Mouse (Mus musculus): Measurements from ENCODE around the gene Nlrc3. TPM values are rescaled to one million over a fixed set of nuclear protein-coding genes. Genes with fewer than 3 reads are reported as not detected.

The Nlrc3 gene
- polyA plus RNA-seq (2015; fragmentation: Nextera tagmentation; extraction: Ambion mirVana) = 1.1 and 1.3 TPM in 2 replicates

DNA sequence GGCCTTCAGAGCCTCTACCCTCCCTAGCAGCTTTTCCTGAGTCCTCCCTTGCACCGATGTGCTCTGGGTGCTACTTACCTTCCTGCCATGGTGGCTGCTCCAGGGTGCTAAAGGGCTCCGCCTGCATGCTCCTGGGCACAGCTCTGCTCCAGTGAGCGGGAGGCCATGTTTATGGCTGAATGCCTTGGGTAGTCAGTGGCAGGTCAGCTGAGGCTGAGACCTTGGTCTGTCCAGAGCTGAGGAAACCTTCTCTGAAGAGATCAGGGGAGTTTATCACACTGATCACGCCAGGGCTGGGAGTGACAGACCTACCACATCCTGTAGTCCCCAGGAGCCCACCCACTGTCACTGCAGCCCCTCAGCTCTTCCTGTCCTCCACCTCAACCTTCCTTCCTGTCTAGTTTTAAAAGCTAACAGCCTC is at the start of gene Nlrc3:
Gene Nlrc3 (minus strand): TSS at position 382 of the 421 bp plus-strand sequence.

GRCm38 (mm10) chr16:4003489-4004398 is 27.3 kb upstream of the Nlrc3 start, which contains the start of gene Slx4:
Slx4 (minus strand) TSS chr16:4003770.

DNA sequence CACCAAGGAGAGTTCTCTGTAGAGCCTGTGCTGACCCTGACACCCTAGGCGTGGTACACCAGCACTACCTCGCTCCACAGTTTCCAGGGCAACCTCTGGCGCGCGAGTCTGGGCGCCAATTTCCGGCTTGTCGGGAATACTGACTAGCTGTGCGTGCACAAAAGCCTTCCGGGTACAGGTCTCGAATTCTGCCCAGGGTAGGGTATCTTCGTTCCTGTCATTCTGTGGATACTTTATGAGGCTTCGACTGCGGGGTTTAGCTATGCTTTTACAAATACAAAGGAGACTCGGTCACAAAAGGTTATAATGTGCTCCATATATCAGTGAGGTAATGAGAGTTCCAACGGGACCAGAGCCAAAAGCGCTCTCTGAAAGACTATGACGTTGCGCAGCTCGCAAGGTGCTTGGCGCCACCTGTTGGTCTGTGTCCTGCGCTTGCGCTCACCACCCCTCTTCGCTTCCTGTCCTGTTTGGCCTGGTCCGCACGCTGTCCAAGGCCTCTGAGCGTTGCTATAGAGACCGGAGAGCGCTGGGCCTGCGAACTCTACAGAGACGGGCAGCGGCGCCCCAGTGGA is 67.8 kb downstream of the Nlrc3 start, which contains the start of the genes 1700037C18Rik and Cluap1:
Gene 1700037C18Rik (minus strand): TSS at position 153 of the 575 bp plus-strand sequence.
Gene Cluap1 (plus strand): TSS at position 265 of the 575 bp plus-strand sequence.

Small RNA genes lying within 50 kb of the gene (microRNA-seq; reads per million reads assigned to microRNA genes)
- gene Gm23493 = 0 reads per million in 2 experiments

Other genes with a start within 250 kb of the Nlrc3 start
- 17.8 and 18.7 TPM in 2 replicates for gene Zfp263, start 232.5 kb downstream of the Nlrc3 start, polyA plus RNA-seq (2015; fragmentation: Nextera tagmentation; extraction: Ambion mirVana)
- gene Olfr15, start 145.8 kb downstream of the Nlrc3 start, polyA plus RNA-seq (2015; fragmentation: Nextera tagmentation; extraction: Ambion mirVana) = not detected in 2 replicates
- 0.96 and 1.1 TPM in 2 replicates for gene Zfp174, start 129.4 kb downstream of the Nlrc3 start, polyA plus RNA-seq (2015; fragmentation: Nextera tagmentation; extraction: Ambion mirVana)
- 19.8 and 24.8 TPM in 2 replicates for gene Naa60, start 104.3 kb downstream of the Nlrc3 start, polyA plus RNA-seq (2015; fragmentation: Nextera tagmentation; extraction: Ambion mirVana)
- 3.2 and 3.9 TPM in 2 replicates for gene Zfp597, start 92.1 kb downstream of the Nlrc3 start, polyA plus RNA-seq (2015; fragmentation: Nextera tagmentation; extraction: Ambion mirVana)
- 0.69 and 1.2 TPM in 2 replicates for gene Gm20695, start 92.0 kb downstream of the Nlrc3 start, polyA plus RNA-seq (2015; fragmentation: Nextera tagmentation; extraction: Ambion mirVana)
- gene 1700037C18Rik, start 67.9 kb downstream of the Nlrc3 start, polyA plus RNA-seq (2015; fragmentation: Nextera tagmentation; extraction: Ambion mirVana) = 6.0 and 6.8 TPM in 2 replicates
- 12.0 and 12.9 TPM in 2 replicates for gene Cluap1, start 67.8 kb downstream of the Nlrc3 start, polyA plus RNA-seq (2015; fragmentation: Nextera tagmentation; extraction: Ambion mirVana)
- 3.8 and 5.2 TPM in 2 replicates for gene Slx4, start 27.1 kb upstream of the Nlrc3 start, polyA plus RNA-seq (2015; fragmentation: Nextera tagmentation; extraction: Ambion mirVana)
- gene Dnase1, start 60.3 kb upstream of the Nlrc3 start, polyA plus RNA-seq (2015; fragmentation: Nextera tagmentation; extraction: Ambion mirVana) = 0.69 and 1.3 TPM in 2 replicates
- 76.4 and 84.2 TPM in 2 replicates for gene Trap1, start 101.2 kb upstream of the Nlrc3 start, polyA plus RNA-seq (2015; fragmentation: Nextera tagmentation; extraction: Ambion mirVana)
- gene Crebbp, start 237.4 kb upstream of the Nlrc3 start, polyA plus RNA-seq (2015; fragmentation: Nextera tagmentation; extraction: Ambion mirVana) = 15.6 and 16.7 TPM in 2 replicates